Mouse (Mus musculus) T-cell, adult 2 months (primary cell): ENCODE data around the gene Dock8.
A peak's percentile ranks its signal among the peaks of the same experiment; 100 is the strongest.

ENCODE experiments used
- DNase-seq: peaks from one replicate; pipeline ENCODE4 v3.0.0; 2022; ENCODE audit warnings: low spot score

Dock8 gene

DNA sequence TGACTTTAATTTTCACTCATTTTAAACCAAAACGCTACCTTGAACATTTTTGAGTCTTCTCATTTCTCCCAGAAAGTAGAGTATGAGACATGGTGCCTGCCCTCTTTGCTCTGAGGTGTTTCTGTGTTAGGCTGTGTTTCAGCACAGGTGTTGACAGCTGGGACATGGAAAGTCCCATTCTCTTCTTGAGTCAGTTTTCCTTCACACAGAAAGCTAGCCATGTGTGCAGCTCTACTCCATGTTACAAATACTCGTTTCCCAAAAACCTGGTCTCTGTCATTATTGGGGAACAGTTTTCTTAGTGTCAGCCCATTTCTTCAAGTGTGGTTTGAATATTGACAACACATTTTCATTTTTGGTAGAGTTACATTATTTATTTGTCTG, 63.5 kb downstream of the Dock8 start:
- no peak for DNase-seq

DNA sequence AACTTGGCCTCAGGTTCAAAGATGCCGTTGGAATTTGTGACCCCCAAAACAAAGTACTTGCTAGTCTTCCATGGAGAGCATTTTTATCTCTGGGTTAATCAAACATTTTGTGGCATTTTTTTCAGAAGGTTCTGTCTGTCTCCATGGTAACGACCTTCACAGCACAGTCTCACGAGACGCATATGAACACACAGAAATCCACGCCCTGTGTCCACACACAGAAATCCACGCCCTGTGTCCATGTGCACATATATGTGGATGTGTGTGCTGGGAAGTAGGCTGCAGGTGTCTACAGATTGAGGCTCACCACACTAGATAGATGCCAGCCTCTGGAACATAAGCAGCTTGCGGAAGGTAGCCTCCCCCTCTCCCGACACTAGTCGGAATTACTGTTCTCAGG, 66.9 kb downstream of the Dock8 start:
- no peak for DNase-seq

DNA sequence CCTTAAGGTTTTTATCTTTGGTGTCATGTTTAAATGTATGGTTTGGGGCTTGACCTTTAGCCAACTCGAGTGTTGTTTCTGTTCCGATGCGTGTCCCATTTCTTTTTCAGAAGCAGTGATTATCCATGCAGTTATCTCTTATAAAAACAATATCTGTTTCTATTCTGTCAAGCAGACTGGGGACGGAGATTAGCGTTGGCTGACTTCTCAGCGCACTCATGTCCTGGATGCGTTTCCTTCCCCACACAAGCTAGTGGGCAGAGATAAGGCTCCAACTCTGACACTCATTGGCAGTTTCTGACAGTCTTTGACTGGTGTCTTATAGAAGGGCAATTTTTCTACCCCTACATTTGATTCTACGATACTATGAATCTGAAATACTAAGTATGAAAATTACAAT, 69.2 kb downstream of the Dock8 start:
- DNase-seq, result no peak

DNA sequence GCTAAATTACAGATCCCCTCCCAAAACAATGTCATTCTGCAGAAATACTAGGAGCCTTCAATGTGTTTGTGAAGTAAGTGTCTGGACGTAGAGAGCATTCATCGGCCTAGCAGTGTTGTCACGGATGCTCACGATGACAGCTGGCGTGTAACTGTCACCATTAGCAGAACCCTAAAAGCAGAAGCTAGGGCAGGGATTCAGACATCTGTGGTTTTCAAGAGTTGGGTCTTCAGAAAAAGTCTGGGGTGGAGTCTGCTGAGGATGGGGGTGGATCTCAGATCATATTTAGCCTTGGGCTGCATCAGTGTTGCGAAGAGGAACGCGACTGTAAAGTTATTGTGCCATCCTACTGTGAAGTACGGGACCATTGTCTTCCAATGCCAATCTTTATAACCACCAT, 73.2 kb downstream of the Dock8 start:
- DNase-seq, result no peak

- DNase-seq, result no peak
These were observed 75.4 kb downstream of the Dock8 start for GRCm38 (mm10) chr19:25074741-25075140.

DNA sequence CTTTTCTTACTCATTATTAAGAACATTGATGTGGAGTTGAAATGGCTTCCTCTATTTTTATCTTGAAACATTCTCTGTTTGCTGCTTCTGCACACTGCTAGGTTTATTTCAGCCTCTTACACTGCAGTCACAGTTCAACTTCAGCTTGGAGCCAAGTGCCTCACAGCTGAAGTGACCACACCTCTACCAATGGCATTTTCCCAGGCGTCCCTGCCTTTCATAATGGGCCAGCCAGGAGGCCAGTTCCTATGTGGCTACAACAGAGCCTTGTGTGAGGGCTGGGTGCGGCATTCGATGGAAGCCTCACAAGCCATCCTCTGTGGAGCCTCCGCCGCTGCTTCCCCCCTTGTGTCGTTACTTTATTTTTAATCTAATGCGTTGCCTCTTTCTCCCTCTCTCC, 78.3 kb downstream of the Dock8 start:
- DNase-seq, result no peak

DNA sequence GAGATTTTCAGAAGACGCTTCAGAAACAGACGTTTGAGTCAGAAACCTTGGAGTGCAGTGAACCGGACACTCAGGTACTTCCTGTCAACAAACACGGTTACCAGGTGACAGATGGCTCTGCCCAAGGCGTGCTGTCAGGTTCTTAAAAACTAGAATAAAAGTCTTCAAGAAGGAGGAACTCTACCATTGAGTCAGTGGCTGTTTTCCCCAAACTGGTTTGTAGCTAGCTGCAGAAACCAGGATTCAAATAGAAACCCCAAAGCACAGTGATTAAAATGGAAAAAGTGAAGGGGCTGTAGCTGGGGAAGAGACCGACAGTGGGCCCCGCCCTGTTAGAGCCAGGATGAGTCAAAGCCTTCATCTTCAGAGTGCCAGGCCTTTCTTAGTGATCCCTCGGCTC, 78.8 kb downstream of the Dock8 start:
- DNase-seq, result no peak

DNA sequence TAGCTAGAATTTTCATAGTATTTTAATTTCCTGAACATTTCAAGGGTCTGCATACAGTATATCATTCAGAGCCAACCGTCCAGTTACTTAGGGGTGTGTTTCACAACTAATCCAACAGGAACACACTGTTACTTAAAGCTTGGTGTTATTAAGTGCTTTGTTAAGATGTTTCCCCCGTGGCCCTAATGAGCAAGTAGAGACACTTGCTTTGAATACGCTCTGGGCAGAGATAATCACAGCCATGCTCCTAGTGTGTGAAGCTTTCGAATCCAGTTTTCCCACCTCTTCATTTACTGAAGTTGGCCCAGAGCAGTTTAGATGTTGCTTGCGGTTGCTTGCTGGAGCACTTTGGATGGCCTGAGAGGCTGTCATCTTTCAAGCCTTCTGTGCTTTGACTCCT, 80.8 kb downstream of the Dock8 start:
- DNase-seq, result no peak

- no peak for DNase-seq
These were observed 83.5 kb downstream of the Dock8 start for GRCm38 (mm10) chr19:25082839-25083238.

- no peak for DNase-seq
These were observed 87.8 kb downstream of the Dock8 start for GRCm38 (mm10) chr19:25087181-25087580.

- no peak for DNase-seq
These were observed 90.4 kb downstream of the Dock8 start for GRCm38 (mm10) chr19:25089746-25090145.

GRCm38 (mm10) chr19:25095135-25095534, 95.8 kb downstream of the Dock8 start:
- DNase-seq, result no peak

DNA sequence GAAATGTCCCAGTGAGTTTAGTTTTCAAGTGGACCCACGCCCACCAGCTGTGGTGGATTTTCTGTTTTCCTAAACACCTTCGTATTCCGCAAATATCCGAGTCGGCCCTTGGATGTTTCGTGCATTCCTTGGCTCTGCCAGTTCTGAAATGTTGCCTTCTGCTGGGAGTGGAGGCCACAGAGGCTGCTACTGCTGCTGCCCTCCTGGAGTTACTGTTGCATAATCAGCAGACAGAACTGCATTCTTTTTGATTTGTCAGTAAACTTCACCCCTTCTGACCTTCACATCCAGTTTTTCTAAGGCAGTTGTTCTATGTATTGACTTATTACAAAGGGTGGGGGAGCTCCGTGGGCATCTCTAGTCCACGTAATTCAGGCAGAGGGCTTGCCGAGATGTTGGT, 97.0 kb downstream of the Dock8 start:
- DNase-seq, result no peak

- DNase-seq, result no peak
These were observed 97.7 kb downstream of the Dock8 start for GRCm38 (mm10) chr19:25096986-25097385.

- no peak for DNase-seq
These were observed 98.2 kb downstream of the Dock8 start for GRCm38 (mm10) chr19:25097506-25097905.

DNA sequence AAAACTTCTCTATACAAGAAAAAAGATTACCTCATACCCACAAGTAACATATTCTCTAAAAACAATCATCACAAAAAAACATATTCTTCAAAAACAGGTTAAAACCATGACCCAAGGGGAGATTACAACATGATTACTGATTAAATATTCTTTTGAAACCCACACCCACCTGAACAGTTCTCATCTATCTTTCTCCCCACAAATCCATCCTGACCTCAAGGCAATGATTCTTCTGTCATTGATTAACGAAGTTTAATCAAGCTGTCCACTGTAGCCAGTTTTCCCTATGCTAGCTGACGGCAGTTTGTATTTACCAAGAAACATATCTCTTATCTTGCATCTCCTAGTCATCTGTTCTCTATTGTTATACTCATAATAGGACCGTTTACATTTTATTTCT, 98.6 kb downstream of the Dock8 start:
- DNase-seq, result no peak

DNA sequence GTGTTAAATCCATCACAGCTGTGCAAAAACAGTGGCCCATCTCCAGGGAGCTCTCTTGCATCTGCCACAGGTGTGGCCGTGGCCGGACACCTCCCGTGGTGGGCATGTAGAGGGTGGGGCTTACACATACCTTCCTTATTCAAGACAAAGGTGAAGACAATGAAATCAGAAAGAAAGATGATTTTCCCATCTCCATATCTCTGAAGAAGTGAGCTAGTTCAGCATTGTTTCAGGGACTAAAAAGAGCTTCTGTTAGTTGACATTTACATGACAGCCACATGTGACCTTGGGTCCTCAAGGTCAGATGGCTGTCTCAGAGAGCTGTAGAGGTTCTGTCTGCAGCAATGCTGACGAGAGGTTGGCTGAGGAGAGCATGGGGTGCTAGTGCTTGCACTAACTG, 99.6 kb downstream of the Dock8 start:
- DNase-seq, result no peak

DNA sequence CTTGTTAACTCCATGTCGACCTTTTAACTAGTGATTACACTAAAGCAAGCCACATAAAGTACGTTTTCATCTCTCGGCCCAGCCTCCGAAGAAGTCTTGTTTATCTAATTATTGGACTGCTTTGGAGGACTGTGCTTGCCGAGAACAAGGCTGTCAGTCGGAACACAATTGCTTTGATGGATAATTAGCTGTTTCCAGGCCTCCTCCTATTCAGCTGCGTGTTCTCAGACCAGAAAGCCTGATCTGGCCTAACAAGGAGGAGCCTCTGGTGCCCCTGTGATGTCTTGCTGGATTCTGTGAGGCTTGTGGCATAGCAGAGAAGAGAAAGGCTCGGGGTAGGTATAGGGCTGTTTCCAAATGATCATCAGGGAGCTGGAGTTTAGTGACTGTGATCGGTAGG, 106.3 kb downstream of the Dock8 start:
- no peak for DNase-seq

GRCm38 (mm10) chr19:25106315-25106714, 107.0 kb downstream of the Dock8 start:
- no peak for DNase-seq

GRCm38 (mm10) chr19:25107417-25107816, 108.1 kb downstream of the Dock8 start:
- DNase-seq, result no peak

DNA sequence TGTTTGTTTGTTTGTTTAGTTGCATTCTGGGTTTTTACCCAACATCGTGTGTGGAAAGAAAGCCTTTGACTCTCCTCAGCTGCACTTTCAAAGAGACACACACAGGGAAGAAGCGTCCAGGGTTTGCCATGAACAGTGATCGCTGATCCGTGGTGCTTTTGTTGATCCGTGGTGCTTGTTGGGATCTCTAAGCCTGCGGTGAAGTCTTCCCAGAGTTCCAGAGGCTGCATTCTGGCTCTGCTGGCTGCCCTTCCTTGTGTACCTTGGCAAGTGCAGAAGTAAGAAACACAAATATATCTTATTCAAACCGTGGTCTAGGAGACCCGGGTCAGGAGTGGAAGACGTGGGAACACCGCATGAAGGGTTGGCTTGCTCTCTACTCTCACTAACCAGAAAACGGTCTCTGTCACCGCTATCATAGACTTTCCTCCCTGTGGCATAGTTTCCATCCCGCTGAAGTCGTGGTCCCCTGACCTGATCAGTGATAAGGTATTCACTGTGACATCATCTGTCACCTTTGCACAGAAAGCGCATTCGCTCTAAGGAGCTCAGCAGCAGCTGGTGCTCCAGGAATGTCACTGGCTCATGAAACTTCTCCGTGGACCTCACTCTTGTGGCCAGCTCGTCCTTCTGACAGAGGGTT, 112.4 kb downstream of the Dock8 start:
- no peak for DNase-seq

GRCm38 (mm10) chr19:25116981-25117380, 117.6 kb downstream of the Dock8 start:
- no peak for DNase-seq

DNA sequence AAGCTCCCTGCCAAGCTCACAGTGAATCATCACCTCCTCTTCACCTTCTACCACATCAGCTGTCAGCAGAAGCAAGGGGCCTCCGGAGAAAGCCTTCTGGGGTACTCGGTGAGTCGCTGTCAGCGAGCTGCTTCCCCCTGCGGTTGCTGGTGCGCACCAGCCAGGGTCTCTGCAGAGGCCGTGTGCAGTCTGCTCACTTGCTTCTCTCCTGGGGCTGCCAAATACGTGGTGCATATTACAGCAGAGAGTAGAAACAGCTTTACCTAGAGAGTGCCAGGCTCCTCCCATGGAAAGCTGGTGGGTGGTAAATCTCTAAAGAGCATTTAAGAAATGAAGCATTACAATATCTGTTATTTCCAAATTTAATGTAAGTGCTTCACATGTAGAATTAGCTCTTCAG, 123.1 kb downstream of the Dock8 start:
- no peak for DNase-seq

GRCm38 (mm10) chr19:25123031-25123430, 123.7 kb downstream of the Dock8 start:
- DNase-seq, result peak; percentile 41

DNA sequence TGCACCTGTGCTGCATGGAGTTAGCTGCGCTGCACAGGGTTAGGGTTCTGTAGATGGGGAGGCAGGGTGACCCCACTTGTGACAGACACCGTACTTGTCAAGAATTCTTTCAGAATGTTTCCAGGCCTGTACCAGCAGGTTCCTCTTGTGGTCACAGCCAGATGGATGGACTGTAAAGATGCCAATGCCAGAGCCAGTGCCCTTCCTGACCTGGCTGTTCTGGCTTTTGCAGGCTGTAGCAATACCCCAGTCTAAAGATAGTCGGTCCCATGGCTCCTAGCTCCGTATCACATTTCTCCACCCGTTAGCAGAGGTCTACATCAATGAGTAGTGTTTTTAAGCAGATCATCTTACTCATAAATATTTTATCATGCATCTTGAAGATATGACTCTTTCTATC, 124.1 kb downstream of the Dock8 start:
- no peak for DNase-seq
